Comparison of ENCODE assay signal across 24 mouse cellular contexts in the genomic region with DNA sequence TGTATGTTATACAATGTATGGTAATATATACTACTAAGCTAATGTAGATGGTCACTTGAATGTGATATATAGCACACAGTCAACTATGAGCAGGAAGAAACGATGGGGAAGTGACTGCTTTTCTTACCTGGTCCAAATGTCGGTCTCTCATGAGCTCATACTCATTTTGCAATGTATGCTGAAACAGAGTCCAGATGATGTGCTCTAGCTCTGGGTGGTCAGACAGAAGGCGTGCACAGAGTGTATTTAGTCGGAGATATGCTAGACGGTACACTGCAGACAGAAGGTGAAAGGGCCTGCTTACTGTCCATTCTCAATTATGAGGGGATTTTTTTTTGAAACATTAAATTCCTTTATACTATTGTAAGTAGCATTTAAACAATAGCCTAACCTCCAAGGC. TPM values are rescaled to one million over a fixed set of nuclear protein-coding genes. Genes with fewer than 3 reads are reported as not detected.
DNase-seq lines count a peak whose midpoint lies in the region; ATAC-seq and TF ChIP-seq lines count a peak whose summit lies in the region.
"Had no signal": no experiment of that assay in that cellular context is flagged by ENCODE, and none has a peak within 500 bp of the region (broad histone marks: within the 10 kb centered on the region; RNA-seq: fewer than 3 reads in every experiment).

No protein-coding gene starts in this region.

- H3K9me3 ChIP-seq in heart, embryonic 13.5 days, result no peaks in the 10 kb centered on the region
- H3K9me3 ChIP-seq in liver, embryonic 11.5 days (ENCODE audit: control insufficient read depth, low read length), result no peaks in the 10 kb centered on the region
- H3K9me3 ChIP-seq in midbrain, postnatal 0 days (ENCODE audit: low read length), result no peaks in the 10 kb centered on the region
- H3K9me3 ChIP-seq: embryonic facial prominence, embryonic 12.5 days; embryonic facial prominence, embryonic 15.5 days; heart, embryonic 12.5 days had no signal

- peaks cover 5% of the 10 kb centered on the region; the same call in 1 of the 2 replicates for H3K4me1 ChIP-seq in heart, embryonic 13.5 days
- H3K4me1 ChIP-seq in liver, adult 2 months (ENCODE audit: control insufficient read depth, insufficient read depth, low read length), result peaks cover 13% of the 10 kb centered on the region
- no peaks in the 10 kb centered on the region for H3K4me1 ChIP-seq in liver, embryonic 11.5 days (replicated peaks; ENCODE audit: control insufficient read depth, insufficient read depth, low read length)
- H3K4me1 ChIP-seq in brown adipose tissue, adult 24 weeks (ENCODE audit: control insufficient read depth, insufficient read depth, insufficient read length, low read length), result peaks cover 13% of the 10 kb centered on the region
- no peaks in the 10 kb centered on the region for H3K4me1 ChIP-seq in midbrain, postnatal 0 days (ENCODE audit: insufficient read depth, low read length)
- H3K4me1 ChIP-seq: embryonic facial prominence, embryonic 12.5 days; embryonic facial prominence, embryonic 15.5 days; heart, embryonic 12.5 days had no signal

- 72% methylated on average over 5 of the region's 5 CpGs for WGBS in heart, embryonic 13.5 days
- WGBS in liver, adult 2 months, result 29% methylated on average over 5 of the region's 5 CpGs
- WGBS in liver, embryonic 11.5 days, result 82% methylated on average over 5 of the region's 5 CpGs
- 94% methylated on average over 5 of the region's 5 CpGs for WGBS in midbrain, postnatal 0 days

- no peak for ATAC-seq in heart, embryonic 13.5 days (ENCODE audit: extremely low read depth, insufficient number of reproducible peaks, low FRiP score, low TSS enrichment)
- ATAC-seq in liver, embryonic 11.5 days (replicated peaks; ENCODE audit: low FRiP score), result no peak
- peak; percentile 38; the same call in 1 of the 2 replicates for ATAC-seq in megakaryocyte, adult 5-6 weeks (ENCODE audit: poor library complexity, severe bottlenecking)
- ATAC-seq in midbrain, postnatal 0 days (ENCODE audit: low FRiP score), result no peak
- ATAC-seq: activated CD4-positive, CD25-positive, alpha-beta regulatory T cell, adult 4 months; forebrain, embryonic 14.5 days; forebrain, postnatal 0 days; hindbrain, postnatal 0 days; inflammation-experienced regulatory T-cells, adult 6 months had no signal

- peaks cover 14% of the 10 kb centered on the region for H3K36me3 ChIP-seq in heart, embryonic 13.5 days
- peaks cover 4% of the 10 kb centered on the region for H3K36me3 ChIP-seq in liver, adult 2 months (ENCODE audit: control insufficient read depth, insufficient read depth, low read length)
- H3K36me3 ChIP-seq in liver, embryonic 11.5 days (ENCODE audit: control insufficient read depth, insufficient read depth, low read length), result no peaks in the 10 kb centered on the region; the same call in 1 of the 2 replicates
- peaks cover 4% of the 10 kb centered on the region; the same call in 1 of the 2 replicates for H3K36me3 ChIP-seq in midbrain, postnatal 0 days (ENCODE audit: insufficient read depth, low read length)

- DNase-seq in heart, adult 11 months, result no peak
- peak; percentile 56 for DNase-seq in liver, adult 2 months (ENCODE audit: extremely low read depth, low read depth, low spot score)
- no peak for DNase-seq in liver, embryonic 11.5 days (ENCODE audit: low spot score)
- DNase-seq in midbrain, postnatal 0 days (ENCODE audit: low spot score), result no peak
- DNase-seq: adrenal gland, adult 8-10 months; adrenal gland, postnatal 25 days; cerebellum, adult 18-20 months; cerebellum, adult 9-10 months; cerebellum, postnatal 14 days; forebrain, postnatal 0 days; gastrocnemius, postnatal 25 days; heart, postnatal 10 days; heart, postnatal 4 days had no signal

- H3K79me2 ChIP-seq in liver, adult 2 months (ENCODE audit: control insufficient read depth, insufficient read depth, low read length), result no peaks in the 10 kb centered on the region

- H3K27me3 ChIP-seq in heart, embryonic 13.5 days (replicated peaks), result no peaks in the 10 kb centered on the region
- H3K27me3 ChIP-seq in liver, adult 2 months (ENCODE audit: control insufficient read depth, insufficient read depth, low read length), result no peaks in the 10 kb centered on the region
- no peaks in the 10 kb centered on the region for H3K27me3 ChIP-seq in liver, embryonic 11.5 days (replicated peaks; ENCODE audit: control insufficient read depth, insufficient read depth, low read length)
- no peaks in the 10 kb centered on the region for H3K27me3 ChIP-seq in midbrain, postnatal 0 days (ENCODE audit: insufficient read depth, low read length)
- H3K27me3 ChIP-seq: embryonic facial prominence, embryonic 12.5 days; embryonic facial prominence, embryonic 15.5 days; heart, embryonic 12.5 days had no signal

- no peak overlapping the region for H3K4me3 ChIP-seq in heart, embryonic 13.5 days
- no peak overlapping the region for H3K4me3 ChIP-seq in liver, adult 2 months (ENCODE audit: insufficient read depth, low read depth, low read length)
- no peak overlapping the region for H3K4me3 ChIP-seq in liver, embryonic 11.5 days (ENCODE audit: low read depth, low read length)
- no peak overlapping the region for H3K4me3 ChIP-seq in brown adipose tissue, adult 24 weeks (ENCODE audit: insufficient read depth, low read depth, low read length)
- H3K4me3 ChIP-seq in midbrain, postnatal 0 days (ENCODE audit: low read depth, low read length), result no peak overlapping the region
- H3K4me3 ChIP-seq: embryonic facial prominence, embryonic 12.5 days; embryonic facial prominence, embryonic 15.5 days; heart, embryonic 12.5 days had no signal

- H3K4me2 ChIP-seq in heart, embryonic 13.5 days, result no peak overlapping the region
- no peak overlapping the region for H3K4me2 ChIP-seq in liver, embryonic 11.5 days
- no peak overlapping the region for H3K4me2 ChIP-seq in midbrain, postnatal 0 days (ENCODE audit: low read depth, low read length, poor library complexity, severe bottlenecking)
- H3K4me2 ChIP-seq: embryonic facial prominence, embryonic 12.5 days; embryonic facial prominence, embryonic 15.5 days; heart, embryonic 12.5 days; hindbrain, embryonic 14.5 days had no signal

- H3K27ac ChIP-seq in heart, embryonic 13.5 days (replicated peaks), result 0 out of 2 replicates have a peak overlapping the region, but pooled peaks have one; percentile 3
- H3K27ac ChIP-seq in liver, adult 2 months (replicated peaks; ENCODE audit: insufficient read depth, low read depth, low read length), result peak overlapping the region; percentile 85
- no peak overlapping the region for H3K27ac ChIP-seq in liver, embryonic 11.5 days (ENCODE audit: low read depth, low read length)
- H3K27ac ChIP-seq in brown adipose tissue, adult 24 weeks (replicated peaks; ENCODE audit: low read depth, low read length), result peak overlapping the region; percentile 98
- no peak overlapping the region for H3K27ac ChIP-seq in midbrain, postnatal 0 days (ENCODE audit: low read depth, low read length)
- H3K27ac ChIP-seq: embryonic facial prominence, embryonic 12.5 days; embryonic facial prominence, embryonic 15.5 days; hindbrain, embryonic 14.5 days; hindbrain, postnatal 0 days had no signal

- no peak overlapping the region for H3K9ac ChIP-seq in heart, embryonic 13.5 days
- H3K9ac ChIP-seq in liver, adult 2 months (ENCODE audit: low read depth, low read length), result no peak overlapping the region
- no peak overlapping the region for H3K9ac ChIP-seq in liver, embryonic 11.5 days (ENCODE audit: low read depth, low read length)
- H3K9ac ChIP-seq in midbrain, postnatal 0 days (replicated peaks; ENCODE audit: low read length, poor library complexity, severe bottlenecking), result no peak overlapping the region
- H3K9ac ChIP-seq: embryonic facial prominence, embryonic 12.5 days; embryonic facial prominence, embryonic 15.5 days; forebrain, postnatal 0 days; heart, embryonic 12.5 days; hindbrain, embryonic 14.5 days had no signal

- no peak for TF ChIP-seq CTCF in liver, adult 2 months (IDR thresholded peaks at IDR 0.05; ENCODE audit: low read depth, low read length)
- TF ChIP-seq CTCF in midbrain, postnatal 0 days (IDR thresholded peaks at IDR 0.05), result no peak

- no peak for TF ChIP-seq POLR2A in liver, adult 2 months (IDR thresholded peaks at IDR 0.05; ENCODE audit: extremely low read depth, insufficient read depth, low read length)

RNA-seq across cellular contexts. Expression of a gene that starts 26.2 kb away (rescaled TPM):
- 7.8 and 8.4 TPM in 2 replicates for polyA plus RNA-seq in heart, embryonic 13.5 days (2015; fragmentation: Nextera tagmentation; extraction: Ambion mirVana)
- 11.2 and 12.4 TPM in 2 replicates for total RNA-seq in liver, adult 2 months (2014; rRNA removed)
- 2.7 and 3.1 TPM in 2 replicates for polyA plus RNA-seq in liver, adult 2 months (2012; rRNA removed)
- polyA plus RNA-seq in liver, embryonic 11.5 days (2014; fragmentation: Nextera tagmentation; extraction: Ambion mirVana), result 9.3 and 9.8 TPM in 2 replicates
- 15.0 and 19.7 TPM in 2 replicates for polyA plus RNA-seq in brown adipose tissue, adult 24 weeks (2012; ENCODE audit: insufficient read depth, insufficient read length, missing spikeins)
- total RNA-seq in megakaryocyte, adult 5-6 weeks (2015), result 31.5 and 34.3 TPM in 2 replicates
- total RNA-seq in megakaryocyte, adult 5-6 weeks (2017), result 28.0 and 29.7 TPM in 2 replicates
- 2.2 and 2.3 TPM in 2 replicates for total RNA-seq in midbrain, postnatal 0 days (2014; rRNA removed)
- polyA plus RNA-seq in midbrain, postnatal 0 days (2015; fragmentation: Nextera tagmentation; extraction: Ambion mirVana), result 1.3 and 1.8 TPM in 2 replicates

Comparison
In these comparisons a context has a peak if more than half of its experiments do, and no peak if none do; other contexts are left out.
1. H3K27ac ChIP-seq: peak in heart, embryonic 13.5 days (single experiment), liver, adult 2 months (single experiment) and brown adipose tissue, adult 24 weeks (single experiment); none in liver, embryonic 11.5 days (single experiment) and midbrain, postnatal 0 days (single experiment).